Mouse (Mus musculus): ENCODE measurements around the gene Pdcd7. TPM values are rescaled to one million over a fixed set of nuclear protein-coding genes. Genes with fewer than 3 reads are reported as not detected.

The Pdcd7 gene
- polyA plus RNA-seq, 1 experiment from 2014 or later = 4.9 TPM

GRCm38 (mm10) chr9:65346476-65347111, 690 bp downstream of the Pdcd7 start:
- peaks cover 6% of the 10 kb centered on the region; the same call in 1 of the 2 replicates for H3K9me3 ChIP-seq (ENCODE audit: control insufficient read depth, low read length)
- peak overlapping the region; percentile 91 for H3K4me2 ChIP-seq (ENCODE audit: low read depth, low read length)
- H3K4me1 ChIP-seq (replicated peaks; ENCODE audit: control insufficient read depth, insufficient read depth, low read length) = peaks cover 8% of the 10 kb centered on the region
- H3K36me3 ChIP-seq (ENCODE audit: control insufficient read depth, insufficient read depth, low read length) = no peaks in the 10 kb centered on the region
- peak overlapping the region; percentile 84 for H3K4me3 ChIP-seq (ENCODE audit: low read length)
- H3K9ac ChIP-seq (ENCODE audit: low read length) = peak overlapping the region; percentile 96
- WGBS = under 1% methylated on average over 60 of the region's 77 CpGs
- no peaks in the 10 kb centered on the region for H3K27me3 ChIP-seq (ENCODE audit: control insufficient read depth, insufficient read depth, low read depth, low read length)
- peak; percentile 80 for ATAC-seq (ENCODE audit: low read depth)
- H3K27ac ChIP-seq (ENCODE audit: low read length) = peak overlapping the region; percentile 98

DNA sequence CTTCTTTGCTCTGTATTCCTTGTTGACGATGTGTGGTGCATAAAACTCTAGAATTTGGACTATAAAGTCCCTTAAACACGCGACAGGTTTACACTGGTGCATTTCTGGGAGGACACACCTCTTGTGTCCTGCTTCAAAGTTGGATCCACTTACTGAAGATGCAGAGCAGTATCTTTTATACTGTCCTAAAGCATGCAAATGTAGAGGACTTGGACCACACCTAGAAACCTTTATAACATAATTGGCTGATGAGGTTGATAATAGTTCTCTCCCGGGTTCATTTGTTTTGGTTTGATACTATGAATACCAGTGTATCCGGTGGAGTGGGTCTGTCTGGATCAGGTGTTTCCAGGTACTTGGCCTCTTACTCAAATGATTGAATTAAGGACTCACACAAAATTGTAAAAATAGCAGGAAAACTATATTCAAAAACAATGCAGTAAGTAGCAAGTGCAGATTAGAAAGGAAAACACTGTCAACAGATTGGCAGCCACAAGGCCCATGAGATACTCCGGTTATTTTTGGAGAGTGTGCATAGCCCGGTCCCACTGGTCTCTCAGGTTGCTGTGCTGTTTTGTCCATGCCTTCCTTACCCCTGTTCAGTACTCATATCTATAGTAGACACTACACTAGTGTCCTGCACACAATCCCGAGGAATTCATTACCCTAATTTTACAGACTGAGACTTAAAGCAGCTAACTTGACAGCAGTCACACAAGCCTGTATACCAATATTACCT, 1.4 kb downstream of the Pdcd7 start:
- Histone ChIP-seq H3K4me1 (replicated peaks; ENCODE audit: control insufficient read depth, insufficient read depth, low read length) (peaks cover 8% of the 10 kb centered on the region), H3K4me2 (ENCODE audit: low read depth, low read length) (peak overlapping the region; percentile 91), H3K27me3 (ENCODE audit: control insufficient read depth, insufficient read depth, low read depth, low read length) (no peaks in the 10 kb centered on the region), H3K4me3 (ENCODE audit: low read length) (peak overlapping the region; percentile 84), H3K27ac (ENCODE audit: low read length) (peak overlapping the region; percentile 98), H3K36me3 (ENCODE audit: control insufficient read depth, insufficient read depth, low read length) (no peaks in the 10 kb centered on the region), H3K9ac (ENCODE audit: low read length) (peak overlapping the region; percentile 96), H3K9me3 (ENCODE audit: control insufficient read depth, low read length) (peaks cover 6% of the 10 kb centered on the region; the same call in 1 of the 2 replicates)
- 33% methylated on average over 8 of the region's 8 CpGs for WGBS
- no peak for ATAC-seq (ENCODE audit: low read depth)

- H3K27ac ChIP-seq (ENCODE audit: low read length) = no peak overlapping the region
- peaks cover 23% of the 10 kb centered on the region for H3K36me3 ChIP-seq (ENCODE audit: control insufficient read depth, insufficient read depth, low read length)
- no peaks in the 10 kb centered on the region for H3K4me1 ChIP-seq (replicated peaks; ENCODE audit: control insufficient read depth, insufficient read depth, low read length)
- H3K9ac ChIP-seq (ENCODE audit: low read length) = no peak overlapping the region
- WGBS = 89% methylated on average over 5 of the region's 5 CpGs
- no peak overlapping the region for H3K4me3 ChIP-seq (ENCODE audit: low read length)
- no peaks in the 10 kb centered on the region for H3K9me3 ChIP-seq (ENCODE audit: control insufficient read depth, low read length)
- no peaks in the 10 kb centered on the region for H3K27me3 ChIP-seq (ENCODE audit: control insufficient read depth, insufficient read depth, low read depth, low read length)
- no peak overlapping the region for H3K4me2 ChIP-seq (ENCODE audit: low read depth, low read length)
- ATAC-seq (ENCODE audit: low read depth) = no peak
Observed at GRCm38 (mm10) chr9:65353251-65353650, 7.3 kb downstream of the Pdcd7 start.

DNA sequence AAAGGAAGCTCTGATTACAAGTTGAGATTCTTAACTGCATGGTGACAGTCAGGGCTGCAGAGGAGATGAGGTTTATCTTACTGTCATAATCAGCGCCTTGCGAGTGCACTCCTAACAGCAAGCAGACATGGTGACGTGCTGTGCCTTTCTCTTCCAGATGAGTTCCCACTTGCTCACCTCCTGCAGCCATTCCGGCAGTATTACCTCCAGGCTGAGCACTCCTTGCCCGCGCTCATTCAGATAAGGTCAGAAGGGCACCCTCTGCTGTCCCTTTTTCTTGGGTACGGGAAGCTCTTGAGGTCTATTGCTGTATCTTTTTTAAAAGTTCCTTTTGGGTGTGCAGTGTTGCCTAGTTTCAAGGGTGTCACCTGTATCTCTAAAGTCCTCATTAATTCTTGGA, 10.7 kb downstream of the Pdcd7 start:
- Histone ChIP-seq H3K27ac (ENCODE audit: low read length) (no peak overlapping the region), H3K4me3 (ENCODE audit: low read length) (no peak overlapping the region), H3K36me3 (ENCODE audit: control insufficient read depth, insufficient read depth, low read length) (peaks cover 40% of the 10 kb centered on the region), H3K9ac (ENCODE audit: low read length) (no peak overlapping the region), H3K4me1 (replicated peaks; ENCODE audit: control insufficient read depth, insufficient read depth, low read length) (no peaks in the 10 kb centered on the region), H3K4me2 (ENCODE audit: low read depth, low read length) (no peak overlapping the region), H3K27me3 (ENCODE audit: control insufficient read depth, insufficient read depth, low read depth, low read length) (no peaks in the 10 kb centered on the region), H3K9me3 (ENCODE audit: control insufficient read depth, low read length) (no peaks in the 10 kb centered on the region)
- 84% methylated on average over 7 of the region's 7 CpGs for WGBS
- no peak for ATAC-seq (ENCODE audit: low read depth)

DNA sequence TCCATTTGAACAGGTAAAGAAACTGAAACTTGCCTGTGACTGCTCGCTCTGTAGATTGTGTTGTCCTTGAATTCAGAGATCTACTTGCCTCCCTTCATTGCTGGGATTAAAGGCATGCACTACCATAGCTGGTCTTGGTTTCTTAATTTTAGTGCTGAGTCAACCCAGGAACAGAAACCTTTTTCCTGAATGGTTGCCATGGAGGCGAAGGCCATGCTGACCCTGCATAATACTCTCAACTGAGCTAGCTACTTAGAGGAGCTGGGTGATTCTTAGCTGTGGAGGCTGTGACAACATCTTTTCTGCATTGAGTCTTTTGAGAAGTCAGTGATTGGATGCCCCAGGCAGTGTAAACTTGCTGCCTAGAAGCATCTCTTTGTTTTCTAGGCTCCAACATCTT, 11.1 kb downstream of the Pdcd7 start:
- H3K9ac ChIP-seq (ENCODE audit: low read length) = no peak overlapping the region
- no peak for ATAC-seq (ENCODE audit: low read depth)
- H3K4me2 ChIP-seq (ENCODE audit: low read depth, low read length) = no peak overlapping the region
- no peaks in the 10 kb centered on the region for H3K4me1 ChIP-seq (replicated peaks; ENCODE audit: control insufficient read depth, insufficient read depth, low read length)
- H3K27me3 ChIP-seq (ENCODE audit: control insufficient read depth, insufficient read depth, low read depth, low read length) = no peaks in the 10 kb centered on the region
- H3K27ac ChIP-seq (ENCODE audit: low read length) = no peak overlapping the region
- H3K4me3 ChIP-seq (ENCODE audit: low read length) = no peak overlapping the region
- H3K36me3 ChIP-seq (ENCODE audit: control insufficient read depth, insufficient read depth, low read length) = peaks cover 40% of the 10 kb centered on the region
- no peaks in the 10 kb centered on the region for H3K9me3 ChIP-seq (ENCODE audit: control insufficient read depth, low read length)
- 95% methylated on average over 2 of the region's 2 CpGs for WGBS

- Histone ChIP-seq H3K27ac (ENCODE audit: low read length) (no peak overlapping the region), H3K4me3 (ENCODE audit: low read length) (no peak overlapping the region), H3K4me2 (ENCODE audit: low read depth, low read length) (no peak overlapping the region), H3K27me3 (ENCODE audit: control insufficient read depth, insufficient read depth, low read depth, low read length) (no peaks in the 10 kb centered on the region), H3K9ac (ENCODE audit: low read length) (no peak overlapping the region), H3K4me1 (replicated peaks; ENCODE audit: control insufficient read depth, insufficient read depth, low read length) (no peaks in the 10 kb centered on the region), H3K9me3 (ENCODE audit: control insufficient read depth, low read length) (no peaks in the 10 kb centered on the region), H3K36me3 (ENCODE audit: control insufficient read depth, insufficient read depth, low read length) (peaks cover 40% of the 10 kb centered on the region)
- WGBS = 70% methylated on average over 1 of the region's 1 CpGs
- no peak for ATAC-seq (ENCODE audit: low read depth)
Observed at GRCm38 (mm10) chr9:65358956-65359480, 13.1 kb downstream of the Pdcd7 start.

DNA sequence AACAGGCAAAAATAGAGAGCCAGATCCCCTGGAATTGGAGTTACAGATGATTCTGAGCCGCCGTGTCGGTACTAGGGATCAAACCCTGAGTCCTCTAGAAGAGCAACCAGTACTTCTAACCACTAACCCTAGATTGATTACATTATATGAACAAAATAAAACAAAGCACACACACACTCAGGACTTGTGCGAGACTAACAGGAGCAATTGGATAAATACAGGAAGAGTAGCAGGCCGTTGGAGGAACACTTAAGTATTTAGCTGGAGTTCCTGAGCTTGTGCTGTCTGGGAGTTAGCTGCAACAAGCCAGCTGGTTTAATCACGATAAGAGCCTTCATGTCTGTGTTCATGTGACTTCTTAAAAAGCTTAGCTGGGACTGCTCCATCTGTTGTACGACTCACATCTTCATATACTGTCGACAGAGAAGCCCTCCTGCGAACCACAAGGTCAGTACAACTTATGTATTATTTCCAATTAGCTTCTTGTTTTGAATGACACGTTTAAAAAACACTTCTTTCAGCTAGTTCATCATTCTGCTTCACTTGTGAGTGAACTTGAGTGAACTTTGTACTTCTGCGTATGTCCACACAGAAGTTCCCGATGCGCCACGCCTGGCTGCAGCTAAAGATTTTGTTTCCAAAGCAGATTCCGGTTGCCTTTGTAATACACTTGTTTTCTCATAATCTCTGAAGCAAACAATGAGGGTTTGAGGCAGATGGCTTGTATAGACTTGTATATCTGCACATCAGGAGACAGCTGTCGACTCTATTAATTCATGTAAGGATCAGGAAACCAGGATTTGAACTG, 14.9 kb downstream of the Pdcd7 start, which contains the start of gene Ubap1l:
Ubap1l (plus strand) TSS at position 401 of the 808 bp plus-strand sequence.
- 70% methylated on average over 16 of the region's 16 CpGs for WGBS
- no peak within 1 kb of the TSS for H3K4me3 ChIP-seq (ENCODE audit: low read length)
- H3K4me2 ChIP-seq (ENCODE audit: low read depth, low read length) = no peak within 1 kb of the TSS
- H3K27me3 ChIP-seq (ENCODE audit: control insufficient read depth, insufficient read depth, low read depth, low read length) = no peaks in the 10 kb centered on the region
- H3K27ac ChIP-seq (ENCODE audit: low read length) = peak within 1 kb of the TSS; percentile 40
- no peaks in the 10 kb centered on the region for H3K9me3 ChIP-seq (ENCODE audit: control insufficient read depth, low read length)
- no peaks in the 10 kb centered on the region for H3K4me1 ChIP-seq (replicated peaks; ENCODE audit: control insufficient read depth, insufficient read depth, low read length)
- H3K36me3 ChIP-seq (ENCODE audit: control insufficient read depth, insufficient read depth, low read length) = peaks cover 35% of the 10 kb centered on the region
- ATAC-seq (ENCODE audit: low read depth) = peak; percentile 38; the same call in 1 of the 2 replicates
- H3K9ac ChIP-seq (ENCODE audit: low read length) = no peak within 1 kb of the TSS

DNA sequence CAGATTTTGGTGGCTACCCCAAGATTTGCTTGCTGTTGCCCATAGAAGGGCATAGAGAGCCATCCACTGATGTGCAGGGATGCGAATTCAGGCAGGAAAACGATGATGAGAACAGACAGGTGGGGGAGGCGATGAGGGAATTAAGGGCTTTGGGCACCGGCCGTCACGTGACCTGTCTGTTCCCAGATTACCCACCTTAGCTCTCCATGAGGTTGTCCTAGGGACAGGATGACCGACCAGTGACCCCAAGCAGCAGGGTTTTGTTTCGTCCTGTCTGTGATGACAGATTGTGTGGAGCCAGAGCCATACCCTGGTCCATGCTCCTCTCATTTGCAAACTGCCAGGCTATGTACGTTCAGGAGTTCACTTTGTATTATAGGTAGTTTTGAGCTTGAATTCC, 17.8 kb downstream of the Pdcd7 start:
- Histone ChIP-seq H3K9me3 (ENCODE audit: control insufficient read depth, low read length) (no peaks in the 10 kb centered on the region), H3K27me3 (ENCODE audit: control insufficient read depth, insufficient read depth, low read depth, low read length) (no peaks in the 10 kb centered on the region), H3K4me3 (ENCODE audit: low read length) (no peak overlapping the region), H3K9ac (ENCODE audit: low read length) (no peak overlapping the region), H3K36me3 (ENCODE audit: control insufficient read depth, insufficient read depth, low read length) (peaks cover 15% of the 10 kb centered on the region), H3K4me1 (replicated peaks; ENCODE audit: control insufficient read depth, insufficient read depth, low read length) (no peaks in the 10 kb centered on the region), H3K4me2 (ENCODE audit: low read depth, low read length) (no peak overlapping the region), H3K27ac (ENCODE audit: low read length) (no peak overlapping the region)
- WGBS = 26% methylated on average over 9 of the region's 9 CpGs
- no peak for ATAC-seq (ENCODE audit: low read depth)

DNA sequence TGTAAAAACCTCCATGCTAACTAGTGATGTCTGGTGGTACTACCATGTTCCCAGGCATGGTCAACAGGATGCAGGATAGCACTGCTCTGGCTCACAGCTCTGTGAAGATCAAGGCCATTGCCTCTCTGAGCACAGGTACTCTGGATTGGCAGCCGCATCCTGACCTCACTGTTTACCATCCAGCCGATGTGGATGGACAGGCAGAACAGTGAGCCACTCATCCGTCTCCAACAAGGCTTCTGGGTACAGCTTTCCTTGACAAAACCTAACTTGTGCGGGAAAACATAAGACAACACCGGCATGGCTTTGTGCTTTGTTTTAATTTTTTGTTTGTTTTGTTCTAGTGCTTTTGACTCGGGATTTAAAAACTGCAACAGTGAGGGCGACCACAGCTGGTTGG, 19.8 kb downstream of the Pdcd7 start:
- H3K9ac ChIP-seq (ENCODE audit: low read length) = no peak overlapping the region
- H3K27me3 ChIP-seq (ENCODE audit: control insufficient read depth, insufficient read depth, low read depth, low read length) = no peaks in the 10 kb centered on the region
- H3K9me3 ChIP-seq (ENCODE audit: control insufficient read depth, low read length) = no peaks in the 10 kb centered on the region
- ATAC-seq (ENCODE audit: low read depth) = no peak
- no peak overlapping the region for H3K4me3 ChIP-seq (ENCODE audit: low read length)
- no peak overlapping the region for H3K4me2 ChIP-seq (ENCODE audit: low read depth, low read length)
- H3K36me3 ChIP-seq (ENCODE audit: control insufficient read depth, insufficient read depth, low read length) = peaks cover 5% of the 10 kb centered on the region; the same call in 1 of the 2 replicates
- WGBS = 74% methylated on average over 7 of the region's 7 CpGs
- no peak overlapping the region for H3K27ac ChIP-seq (ENCODE audit: low read length)
- H3K4me1 ChIP-seq (replicated peaks; ENCODE audit: control insufficient read depth, insufficient read depth, low read length) = no peaks in the 10 kb centered on the region
